11 mouse cellular contexts compared by ENCODE assay signal in the genomic region with DNA sequence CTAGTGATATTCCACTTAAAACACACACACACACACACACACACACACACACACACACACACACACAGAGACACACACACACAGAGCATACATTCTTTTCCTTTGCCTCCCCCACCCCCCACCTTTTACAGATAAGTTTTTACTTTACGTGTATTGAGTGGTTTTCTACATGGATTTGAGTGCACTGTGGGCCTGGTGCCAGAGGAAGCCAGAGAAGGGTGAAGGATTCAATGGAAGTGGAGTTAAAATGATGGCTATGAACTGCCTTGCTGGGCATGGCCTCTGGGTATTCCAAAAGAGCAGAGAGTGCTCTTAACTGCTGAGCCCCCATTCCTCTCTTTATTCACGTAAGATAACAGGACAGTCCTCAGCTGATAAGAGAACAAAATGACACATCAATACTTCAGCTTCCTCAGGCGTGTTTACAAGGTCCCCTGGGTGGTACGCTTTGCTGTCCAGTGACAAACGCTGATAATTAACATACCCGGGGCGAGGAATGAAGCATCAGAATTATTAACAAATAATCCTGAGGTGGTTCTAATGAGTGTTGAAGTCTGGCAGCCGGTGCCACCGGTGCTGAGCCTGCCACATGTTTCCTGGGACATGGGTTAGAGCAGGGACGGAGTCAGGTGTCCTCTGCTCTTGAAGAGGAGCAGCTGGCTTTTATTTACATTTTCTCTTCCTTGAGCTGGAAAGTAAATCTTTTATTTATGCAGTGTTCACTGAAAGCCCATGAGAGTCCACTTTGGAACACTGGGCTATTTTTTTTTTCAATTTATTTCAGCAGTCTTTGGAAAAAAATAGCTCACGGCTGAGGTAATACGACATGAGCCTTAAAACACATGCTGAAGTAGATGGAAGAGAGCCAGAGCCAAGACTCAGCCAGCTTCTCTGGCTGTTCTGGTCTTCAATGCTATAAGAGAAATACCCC. TPM values are rescaled to one million over a fixed set of nuclear protein-coding genes. Genes with fewer than 3 reads are reported as not detected.
A peak's percentile ranks its signal among the peaks of the same experiment; 100 is the strongest.
DNase-seq lines count a peak whose midpoint lies in the region; ATAC-seq and TF ChIP-seq lines count a peak whose summit lies in the region.
"Had no signal": no experiment of that assay in that cellular context is flagged by ENCODE, and none has a peak within 500 bp of the region (broad histone marks: within the 10 kb centered on the region; RNA-seq: fewer than 3 reads in every experiment).

No protein-coding gene starts in this region.

- H3K36me3 ChIP-seq in kidney, embryonic 16.5 days (ENCODE audit: insufficient read depth, low read length) = no peaks in the 10 kb centered on the region
- no peaks in the 10 kb centered on the region for H3K36me3 ChIP-seq in G1E (replicated peaks)
- no peaks in the 10 kb centered on the region for H3K36me3 ChIP-seq in embryonic facial prominence, embryonic 14.5 days (ENCODE audit: control insufficient read depth, insufficient read depth, low read length)
- peaks cover 40% of the 10 kb centered on the region for H3K36me3 ChIP-seq in forebrain, embryonic 12.5 days (replicated peaks)

- H3K9ac ChIP-seq in kidney, embryonic 16.5 days (replicated peaks; ENCODE audit: low read length) = no peak overlapping the region
- no peak overlapping the region for H3K9ac ChIP-seq in embryonic facial prominence, embryonic 14.5 days (ENCODE audit: low read depth, low read length)
- H3K9ac ChIP-seq in forebrain, embryonic 12.5 days = no peak overlapping the region
- H3K9ac ChIP-seq: forebrain, postnatal 0 days; neural tube, embryonic 12.5 days had no signal

- no peak overlapping the region for H3K27ac ChIP-seq in kidney, embryonic 16.5 days (ENCODE audit: low read length)
- peak overlapping the region; percentile 54 for H3K27ac ChIP-seq in embryonic facial prominence, embryonic 14.5 days (replicated peaks; ENCODE audit: low read depth, low read length)
- no peak overlapping the region for H3K27ac ChIP-seq in forebrain, embryonic 12.5 days
- H3K27ac ChIP-seq: neural tube, embryonic 12.5 days had no signal

- no peak overlapping the region for H3K4me3 ChIP-seq in kidney, embryonic 16.5 days (ENCODE audit: low read length)
- no peak overlapping the region for H3K4me3 ChIP-seq in G1E (ENCODE audit: low read depth, low read length)
- no peak overlapping the region for H3K4me3 ChIP-seq in embryonic facial prominence, embryonic 14.5 days (ENCODE audit: low read depth, low read length)
- no peak overlapping the region for H3K4me3 ChIP-seq in forebrain, embryonic 12.5 days (replicated peaks)
- H3K4me3 ChIP-seq: neural tube, embryonic 12.5 days had no signal

- 41% methylated on average over 12 of the region's 12 CpGs for WGBS in kidney, embryonic 16.5 days
- 31% methylated on average over 12 of the region's 12 CpGs for WGBS in embryonic facial prominence, embryonic 14.5 days
- 78% methylated on average over 12 of the region's 12 CpGs for WGBS in forebrain, embryonic 12.5 days

- peaks cover 3% of the 10 kb centered on the region; the same call in 1 of the 2 replicates for H3K9me3 ChIP-seq in kidney, embryonic 16.5 days (ENCODE audit: low read length)
- no peaks in the 10 kb centered on the region for H3K9me3 ChIP-seq in G1E (replicated peaks)
- H3K9me3 ChIP-seq in embryonic facial prominence, embryonic 14.5 days (ENCODE audit: control insufficient read depth, low read length) = no peaks in the 10 kb centered on the region
- H3K9me3 ChIP-seq in forebrain, embryonic 12.5 days = no peaks in the 10 kb centered on the region
- H3K9me3 ChIP-seq: neural tube, embryonic 12.5 days had no signal

- no peak overlapping the region for H3K4me2 ChIP-seq in kidney, embryonic 16.5 days (replicated peaks; ENCODE audit: low read depth, low read length)
- no peak overlapping the region; the same call in 1 of the 2 replicates for H3K4me2 ChIP-seq in embryonic facial prominence, embryonic 14.5 days (ENCODE audit: low read depth, low read length)
- H3K4me2 ChIP-seq in forebrain, embryonic 12.5 days = no peak overlapping the region
- H3K4me2 ChIP-seq: neural tube, embryonic 12.5 days had no signal

- peaks cover 10% of the 10 kb centered on the region; the same call in 1 of the 2 replicates for H3K4me1 ChIP-seq in kidney, embryonic 16.5 days (ENCODE audit: insufficient read depth, low read length)
- peaks cover 10% of the 10 kb centered on the region for H3K4me1 ChIP-seq in G1E (ENCODE audit: insufficient read depth, low read depth, low read length)
- H3K4me1 ChIP-seq in embryonic facial prominence, embryonic 14.5 days (ENCODE audit: control insufficient read depth, insufficient read depth, low read length) = peaks cover 12% of the 10 kb centered on the region
- H3K4me1 ChIP-seq in forebrain, embryonic 12.5 days = no peaks in the 10 kb centered on the region
- H3K4me1 ChIP-seq: neural tube, embryonic 12.5 days had no signal

- ATAC-seq in kidney, embryonic 16.5 days (ENCODE audit: low FRiP score, low TSS enrichment) = peak; percentile 39; the same call in 1 of the 2 replicates
- ATAC-seq in G1E (ENCODE audit: extremely low read depth, insufficient number of reproducible peaks, low FRiP score, poor library complexity, severe bottlenecking) = peak; percentile 81
- ATAC-seq in embryonic facial prominence, embryonic 14.5 days (ENCODE audit: low read depth) = peak; percentile 70
- ATAC-seq in forebrain, embryonic 12.5 days (ENCODE audit: low FRiP score) = no peak
- ATAC-seq: forebrain, postnatal 0 days had no signal

- no peak for TF ChIP-seq CTCF in G1E (IDR thresholded peaks at IDR 0.05; ENCODE audit: low read depth, low read length)

- intact Hi-C loops in heart, postnatal 36 days (cut with DNase I) = no loop called here

- no peak for DNase-seq in kidney, postnatal 4 days
- DNase-seq in G1E (ENCODE audit: low spot score) = peak; percentile 11
- peak; percentile 90 for DNase-seq in embryonic facial prominence, embryonic 14.5 days (ENCODE audit: low spot score)
- DNase-seq in heart, postnatal 36 days = peak; percentile 32 to 44
- no peak for DNase-seq in spleen, postnatal 36 days (ENCODE audit: low spot score in 2 of 2)
- no peak for DNase-seq in kidney, postnatal 10 days
- DNase-seq: forebrain, postnatal 0 days; thymus, postnatal 4 days had no signal

- H3K27me3 ChIP-seq in kidney, embryonic 16.5 days (ENCODE audit: insufficient read depth, low read length) = no peaks in the 10 kb centered on the region
- no peaks in the 10 kb centered on the region for H3K27me3 ChIP-seq in G1E (ENCODE audit: insufficient read depth, low read length)
- no peaks in the 10 kb centered on the region for H3K27me3 ChIP-seq in embryonic facial prominence, embryonic 14.5 days (replicated peaks; ENCODE audit: control insufficient read depth, insufficient read depth, low read length)
- no peaks in the 10 kb centered on the region for H3K27me3 ChIP-seq in forebrain, embryonic 12.5 days
- H3K27me3 ChIP-seq: neural tube, embryonic 12.5 days had no signal

RNA-seq across cellular contexts. Expression of a gene that starts 28.7 kb away (rescaled TPM):
- 31.0 and 31.5 TPM in 2 replicates for polyA plus RNA-seq in kidney, embryonic 16.5 days (2015; fragmentation: Nextera tagmentation; extraction: Ambion mirVana)
- total RNA-seq in G1E (2014; fragmentation: Nextera tagmentation) (not detected in 2 replicates), G1E (2017) (0.12 and 0.22 TPM in 2 replicates)
- polyA plus RNA-seq in G1E (2012) = not detected in 2 replicates
- polyA plus RNA-seq in embryonic facial prominence, embryonic 14.5 days (2014; fragmentation: Nextera tagmentation; extraction: Ambion mirVana) = 44.6 and 48.3 TPM in 2 replicates
- total RNA-seq in heart, postnatal 36 days (2021) = 1 to 10 TPM; 7.6 to 10.0 TPM
- polyA plus RNA-seq in forebrain, embryonic 12.5 days (2016; fragmentation: Nextera tagmentation; extraction: Ambion mirVana) = 13.8 and 15.5 TPM in 2 replicates

RNA-seq across cellular contexts. Expression of a gene that starts 29.6 kb away (rescaled TPM):
- polyA plus RNA-seq in kidney, embryonic 16.5 days (2015; fragmentation: Nextera tagmentation; extraction: Ambion mirVana) = 0.59 and 1.3 TPM in 2 replicates
- total RNA-seq in G1E (2014; fragmentation: Nextera tagmentation) = 0.68 TPM in 1 of 2 replicates, not detected in the other
- total RNA-seq in G1E (2017) = 0.16 TPM in 1 of 2 replicates, not detected in the other
- not detected in 2 replicates for polyA plus RNA-seq in G1E (2012)
- 5.8 and 7.0 TPM in 2 replicates for polyA plus RNA-seq in embryonic facial prominence, embryonic 14.5 days (2014; fragmentation: Nextera tagmentation; extraction: Ambion mirVana)
- under 1 TPM in 1 of 2 experiments, not detected in 1; 0.64 TPM for total RNA-seq in heart, postnatal 36 days (2021)
- 65.0 and 81.2 TPM in 2 replicates for polyA plus RNA-seq in forebrain, embryonic 12.5 days (2016; fragmentation: Nextera tagmentation; extraction: Ambion mirVana)

RNA-seq across cellular contexts. Expression of a gene that starts 43.1 kb away (rescaled TPM):
- 19.7 and 20.8 TPM in 2 replicates for polyA plus RNA-seq in kidney, embryonic 16.5 days (2015; fragmentation: Nextera tagmentation; extraction: Ambion mirVana)
- total RNA-seq in G1E (2014; fragmentation: Nextera tagmentation) (not detected in 2 replicates), G1E (2017) (0.17 and 0.38 TPM in 2 replicates)
- not detected in 2 replicates for polyA plus RNA-seq in G1E (2012)
- 28.5 and 30.3 TPM in 2 replicates for polyA plus RNA-seq in embryonic facial prominence, embryonic 14.5 days (2014; fragmentation: Nextera tagmentation; extraction: Ambion mirVana)
- total RNA-seq in heart, postnatal 36 days (2021) = 1 to 10 TPM; 3.8 to 4.8 TPM
- 112 and 121 TPM in 2 replicates for polyA plus RNA-seq in forebrain, embryonic 12.5 days (2016; fragmentation: Nextera tagmentation; extraction: Ambion mirVana)

Comparison
In these comparisons a context has a peak if more than half of its experiments do, and no peak if none do; other contexts are left out.
1. DNase-seq: peak in G1E (single experiment), embryonic facial prominence, embryonic 14.5 days (single experiment) and heart, postnatal 36 days (2 of 2); none in kidney, postnatal 4 days (0 of 2), spleen, postnatal 36 days (0 of 2) and kidney, postnatal 10 days (single experiment).
2. RNA of a gene that starts 28.7 kb away (polyA plus RNA-seq): 44.6 to 48.3 TPM in embryonic facial prominence, embryonic 14.5 days, 31.0 to 31.5 TPM in kidney, embryonic 16.5 days and 13.8 to 15.5 TPM in forebrain, embryonic 12.5 days; not detected in G1E; every median in the first group is over 10 times any median in the second.
3. RNA of a gene that starts 43.1 kb away (polyA plus RNA-seq): 112 to 121 TPM in forebrain, embryonic 12.5 days, 28.5 to 30.3 TPM in embryonic facial prominence, embryonic 14.5 days and 19.7 to 20.8 TPM in kidney, embryonic 16.5 days; not detected in G1E; every median in the first group is over 10 times any median in the second.